Comparison of ENCODE assay signal across 18 mouse cellular contexts in genomic region chr1:187663376-187663775, GRCm38 (mm10). TPM values are rescaled to one million over a fixed set of nuclear protein-coding genes. Genes with fewer than 3 reads are reported as not detected.
DNase-seq lines count a peak whose midpoint lies in the region; ATAC-seq and TF ChIP-seq lines count a peak whose summit lies in the region.
"Had no signal": no experiment of that assay in that cellular context is flagged by ENCODE, and none has a peak within 500 bp of the region (broad histone marks: within the 10 kb centered on the region; RNA-seq: fewer than 3 reads in every experiment).

No protein-coding gene starts in this region.

- H3K9ac ChIP-seq in heart, embryonic 14.5 days (ENCODE audit: low read length), result no peak overlapping the region
- H3K9ac ChIP-seq in midbrain, embryonic 13.5 days (replicated peaks), result no peak overlapping the region
- no peak overlapping the region for H3K9ac ChIP-seq in midbrain, embryonic 15.5 days
- H3K9ac ChIP-seq in kidney, embryonic 16.5 days (replicated peaks; ENCODE audit: low read length), result no peak overlapping the region
- H3K9ac ChIP-seq in midbrain, postnatal 0 days (replicated peaks; ENCODE audit: low read length, poor library complexity, severe bottlenecking), result no peak overlapping the region
- H3K9ac ChIP-seq: liver, embryonic 13.5 days; stomach, embryonic 15.5 days had no signal

- no peaks in the 10 kb centered on the region for H3K36me3 ChIP-seq in heart, embryonic 14.5 days (ENCODE audit: control insufficient read depth, insufficient read depth, low read length)
- H3K36me3 ChIP-seq in midbrain, embryonic 13.5 days, result no peaks in the 10 kb centered on the region
- no peaks in the 10 kb centered on the region for H3K36me3 ChIP-seq in midbrain, embryonic 15.5 days (replicated peaks)
- no peaks in the 10 kb centered on the region for H3K36me3 ChIP-seq in kidney, embryonic 16.5 days (ENCODE audit: insufficient read depth, low read length)
- no peaks in the 10 kb centered on the region for H3K36me3 ChIP-seq in midbrain, postnatal 0 days (ENCODE audit: insufficient read depth, low read length)
- H3K36me3 ChIP-seq: liver, embryonic 13.5 days; stomach, embryonic 15.5 days had no signal

- WGBS in heart, embryonic 14.5 days, result 76% methylated on average over 6 of the region's 6 CpGs
- WGBS in midbrain, embryonic 13.5 days, result 26% methylated on average over 6 of the region's 6 CpGs
- WGBS in midbrain, embryonic 15.5 days, result 23% methylated on average over 6 of the region's 6 CpGs
- WGBS in kidney, embryonic 16.5 days, result 49% methylated on average over 6 of the region's 6 CpGs
- WGBS in midbrain, postnatal 0 days, result 36% methylated on average over 6 of the region's 6 CpGs

- no peak for ATAC-seq in heart, embryonic 14.5 days (ENCODE audit: insufficient number of reproducible peaks, insufficient read depth, low FRiP score, low read depth)
- 0 out of 2 replicates have a peak, but pooled peaks have one; percentile 60 for ATAC-seq in midbrain, embryonic 13.5 days
- no peak for ATAC-seq in midbrain, embryonic 15.5 days (replicated peaks)
- ATAC-seq in kidney, embryonic 16.5 days (ENCODE audit: low FRiP score, low TSS enrichment), result peak; percentile 74; the same call in 1 of the 2 replicates
- ATAC-seq in midbrain, postnatal 0 days (ENCODE audit: low FRiP score), result no peak
- ATAC-seq: activated CD4-positive, CD25-positive, alpha-beta regulatory T cell, adult 4 months; inflammation-experienced regulatory T-cells, adult 6 months had no signal

- no peak overlapping the region for H3K27ac ChIP-seq in heart, embryonic 14.5 days (replicated peaks in 1 of 2; ENCODE audit: control insufficient read depth in 1 of 2, insufficient read depth in 1 of 2, low read depth in 2 of 2, low read length in 2 of 2)
- no peak overlapping the region; the same call in 1 of the 2 replicates for H3K27ac ChIP-seq in midbrain, embryonic 13.5 days
- H3K27ac ChIP-seq in midbrain, embryonic 15.5 days, result no peak overlapping the region
- H3K27ac ChIP-seq in kidney, embryonic 16.5 days (ENCODE audit: low read length), result peak overlapping the region; percentile 60
- H3K27ac ChIP-seq in midbrain, postnatal 0 days (ENCODE audit: low read depth, low read length), result no peak overlapping the region
- H3K27ac ChIP-seq: liver, embryonic 13.5 days; stomach, embryonic 15.5 days had no signal

- H3K4me2 ChIP-seq in heart, embryonic 14.5 days (ENCODE audit: low read length), result peak overlapping the region; percentile 54; the same call in 1 of the 2 replicates
- H3K4me2 ChIP-seq in midbrain, embryonic 13.5 days (replicated peaks), result no peak overlapping the region
- H3K4me2 ChIP-seq in midbrain, embryonic 15.5 days, result no peak overlapping the region
- peak overlapping the region; percentile 35 for H3K4me2 ChIP-seq in kidney, embryonic 16.5 days (replicated peaks; ENCODE audit: low read depth, low read length)
- no peak overlapping the region for H3K4me2 ChIP-seq in midbrain, postnatal 0 days (ENCODE audit: low read depth, low read length, poor library complexity, severe bottlenecking)
- H3K4me2 ChIP-seq: liver, embryonic 13.5 days had no signal

- no peaks in the 10 kb centered on the region for H3K9me3 ChIP-seq in heart, embryonic 14.5 days (ENCODE audit: control insufficient read depth, low read length)
- H3K9me3 ChIP-seq in midbrain, embryonic 13.5 days, result no peaks in the 10 kb centered on the region
- H3K9me3 ChIP-seq in midbrain, embryonic 15.5 days, result no peaks in the 10 kb centered on the region
- H3K9me3 ChIP-seq in kidney, embryonic 16.5 days (ENCODE audit: low read length), result no peaks in the 10 kb centered on the region
- H3K9me3 ChIP-seq in midbrain, postnatal 0 days (ENCODE audit: low read length), result no peaks in the 10 kb centered on the region
- H3K9me3 ChIP-seq: liver, embryonic 13.5 days; stomach, embryonic 15.5 days had no signal

- no peaks in the 10 kb centered on the region for H3K27me3 ChIP-seq in heart, embryonic 14.5 days (ENCODE audit: control insufficient read depth, insufficient read depth, low read length)
- H3K27me3 ChIP-seq in midbrain, embryonic 13.5 days, result no peaks in the 10 kb centered on the region
- no peaks in the 10 kb centered on the region for H3K27me3 ChIP-seq in midbrain, embryonic 15.5 days (replicated peaks)
- no peaks in the 10 kb centered on the region for H3K27me3 ChIP-seq in kidney, embryonic 16.5 days (ENCODE audit: insufficient read depth, low read length)
- H3K27me3 ChIP-seq in midbrain, postnatal 0 days (ENCODE audit: insufficient read depth, low read length), result no peaks in the 10 kb centered on the region
- H3K27me3 ChIP-seq: liver, embryonic 13.5 days; stomach, embryonic 15.5 days had no signal

- no peak for DNase-seq in heart, adult 18-20 months
- DNase-seq in midbrain, postnatal 0 days (ENCODE audit: low spot score), result peak; percentile 27
- no peak for DNase-seq in right cerebral cortex, adult 18-20 months
- no peak for DNase-seq in cerebellum, postnatal 25 days
- DNase-seq: cerebellum, adult 11-12 months; heart, postnatal 10 days; liver, embryonic 13.5 days; lung, postnatal 4 days; right cerebral cortex, postnatal 4 days; thymus, postnatal 25 days had no signal

- H3K4me1 ChIP-seq in heart, embryonic 14.5 days (ENCODE audit: control insufficient read depth in 2 of 2, insufficient read depth in 2 of 2, low read length in 2 of 2), result peaks cover 17 to 51% of the 10 kb centered on the region in 2 experiments
- H3K4me1 ChIP-seq in midbrain, embryonic 13.5 days (replicated peaks), result peaks cover 21% of the 10 kb centered on the region
- H3K4me1 ChIP-seq in midbrain, embryonic 15.5 days, result peaks cover 12% of the 10 kb centered on the region; the same call in 1 of the 2 replicates
- H3K4me1 ChIP-seq in kidney, embryonic 16.5 days (ENCODE audit: insufficient read depth, low read length), result peaks cover 37% of the 10 kb centered on the region
- H3K4me1 ChIP-seq in midbrain, postnatal 0 days (ENCODE audit: insufficient read depth, low read length), result no peaks in the 10 kb centered on the region
- H3K4me1 ChIP-seq: liver, embryonic 13.5 days had no signal

- no peak overlapping the region for H3K4me3 ChIP-seq in heart, embryonic 14.5 days (ENCODE audit: control insufficient read depth in 1 of 2, insufficient read depth in 1 of 2, low read depth in 1 of 2, low read length in 2 of 2)
- H3K4me3 ChIP-seq in midbrain, embryonic 13.5 days (replicated peaks), result no peak overlapping the region
- no peak overlapping the region for H3K4me3 ChIP-seq in midbrain, embryonic 15.5 days
- H3K4me3 ChIP-seq in kidney, embryonic 16.5 days (ENCODE audit: low read length), result no peak overlapping the region
- no peak overlapping the region for H3K4me3 ChIP-seq in midbrain, postnatal 0 days (ENCODE audit: low read depth, low read length)
- H3K4me3 ChIP-seq: liver, embryonic 13.5 days; stomach, embryonic 15.5 days had no signal

- no peak for TF ChIP-seq CTCF in midbrain, postnatal 0 days (IDR thresholded peaks at IDR 0.05)

RNA-seq across cellular contexts. Expression of gene Esrrg, which starts 54.8 kb away (rescaled TPM):
- 31.2 and 37.3 TPM in 2 replicates for polyA plus RNA-seq in heart, embryonic 14.5 days (2014; fragmentation: Nextera tagmentation; extraction: Ambion mirVana)
- 10 to 100 TPM; 45.3 to 57.9 TPM for total RNA-seq in heart, adult 18-20 months (2021)
- 16.5 and 16.9 TPM in 2 replicates for polyA plus RNA-seq in midbrain, embryonic 13.5 days (2015; fragmentation: Nextera tagmentation; extraction: Ambion mirVana)
- polyA plus RNA-seq in midbrain, embryonic 15.5 days (2015; fragmentation: Nextera tagmentation; extraction: Ambion mirVana), result 29.0 and 30.3 TPM in 2 replicates
- 36.0 and 42.6 TPM in 2 replicates for polyA plus RNA-seq in kidney, embryonic 16.5 days (2015; fragmentation: Nextera tagmentation; extraction: Ambion mirVana)
- 34.7 and 39.8 TPM in 2 replicates for total RNA-seq in midbrain, postnatal 0 days (2014; rRNA removed)
- 16.4 and 17.1 TPM in 2 replicates for polyA plus RNA-seq in midbrain, postnatal 0 days (2015; fragmentation: Nextera tagmentation; extraction: Ambion mirVana)
- total RNA-seq: MEL had no signal
- polyA plus RNA-seq: activated CD4-positive, CD25-positive, alpha-beta regulatory T cell, adult 4 months; inflammation-experienced regulatory T-cells, adult 6 months had no signal

Comparison
In these comparisons a context has a peak if more than half of its experiments do, and no peak if none do; other contexts are left out.
1. ATAC-seq: peak in midbrain, embryonic 13.5 days (single experiment) and kidney, embryonic 16.5 days (single experiment); none in heart, embryonic 14.5 days (single experiment), midbrain, embryonic 15.5 days (single experiment) and midbrain, postnatal 0 days (single experiment).
2. H3K4me2 ChIP-seq: peak in heart, embryonic 14.5 days (single experiment) and kidney, embryonic 16.5 days (single experiment); none in midbrain, embryonic 13.5 days (single experiment), midbrain, embryonic 15.5 days (single experiment) and midbrain, postnatal 0 days (single experiment).